Mouse (Mus musculus): ENCODE data around the gene Xiap. TPM values are rescaled to one million over a fixed set of nuclear protein-coding genes. Genes with fewer than 3 reads are reported as not detected.
"Not testable (repeated sequence)": the region's sequence is repeated elsewhere in the genome, so short reads cannot be mapped to it uniquely, and the experiment has no call there.

Gene Xiap
- total RNA-seq (2022), result 10 to 100 TPM; 42.4 to 52.9 (median 47.9) TPM

DNA sequence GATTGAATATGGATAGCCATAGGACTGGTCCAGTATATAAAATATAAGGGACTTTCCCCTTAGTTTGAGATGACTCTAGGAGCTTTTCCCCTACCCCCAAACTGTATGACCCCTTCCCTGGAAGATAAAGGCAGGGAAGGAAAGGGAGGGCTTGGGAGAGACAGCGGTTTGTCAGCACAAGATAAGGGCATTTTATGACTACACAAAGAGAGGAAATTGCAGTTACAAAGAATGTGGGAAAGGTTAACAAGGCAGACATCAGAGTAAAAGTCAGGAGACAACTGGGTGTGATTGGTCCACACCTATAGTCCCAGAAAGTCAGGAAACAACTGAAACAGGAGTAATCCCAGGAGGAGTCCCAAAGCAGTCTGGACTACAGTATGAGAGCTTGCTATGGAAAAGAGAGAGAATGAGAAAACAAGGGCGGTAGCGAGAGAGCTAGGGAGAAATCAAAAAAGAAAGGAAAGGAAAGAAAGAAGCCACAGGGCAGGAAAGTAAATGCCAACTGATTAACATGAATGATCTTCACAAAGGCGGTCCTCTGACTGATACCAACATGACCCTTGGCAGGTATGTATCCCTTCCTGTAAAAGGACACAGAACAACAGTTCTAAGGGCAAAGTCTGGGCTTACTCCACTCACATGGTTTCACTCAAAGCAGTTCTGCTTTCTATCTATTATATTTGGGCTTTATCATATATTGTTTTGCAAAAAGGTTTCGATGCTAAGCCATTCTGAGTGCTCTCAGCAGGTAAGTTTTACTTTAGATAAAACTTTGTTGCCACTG, at the start of gene Xiap:
TSS of gene Xiap (plus strand) at position 398 of the 787 bp plus-strand sequence.
- no peak for DNase-seq (ENCODE audit: low spot score in 2 of 2)

DNA sequence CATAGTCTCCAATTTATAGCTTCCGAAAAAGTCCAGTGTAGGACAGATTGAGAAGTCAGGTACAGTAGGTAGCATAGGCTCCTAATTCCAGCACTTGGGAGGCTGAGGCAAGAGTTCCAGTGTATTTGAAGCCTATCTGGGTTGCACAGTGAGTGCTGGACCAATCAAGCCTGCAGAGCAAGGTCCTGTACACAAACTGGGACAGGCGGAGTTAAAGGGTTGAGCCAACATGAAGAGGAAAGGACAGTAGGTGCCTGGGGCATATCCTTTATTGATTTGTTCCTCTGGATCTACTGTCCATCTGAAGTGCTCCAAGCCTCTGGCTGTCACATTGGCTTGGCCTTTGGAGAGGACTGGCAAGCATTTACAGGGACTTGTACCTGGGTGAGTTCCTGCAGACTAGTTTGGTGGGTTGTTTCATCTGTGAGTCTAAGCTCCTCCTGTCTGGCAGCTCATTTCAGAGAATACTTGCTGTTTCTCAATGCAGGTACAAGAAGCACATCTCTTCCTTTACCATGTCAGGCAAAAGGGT, 46.7 kb upstream of the Xiap start:
- no peak for DNase-seq (ENCODE audit: low spot score in 2 of 2)

DNA sequence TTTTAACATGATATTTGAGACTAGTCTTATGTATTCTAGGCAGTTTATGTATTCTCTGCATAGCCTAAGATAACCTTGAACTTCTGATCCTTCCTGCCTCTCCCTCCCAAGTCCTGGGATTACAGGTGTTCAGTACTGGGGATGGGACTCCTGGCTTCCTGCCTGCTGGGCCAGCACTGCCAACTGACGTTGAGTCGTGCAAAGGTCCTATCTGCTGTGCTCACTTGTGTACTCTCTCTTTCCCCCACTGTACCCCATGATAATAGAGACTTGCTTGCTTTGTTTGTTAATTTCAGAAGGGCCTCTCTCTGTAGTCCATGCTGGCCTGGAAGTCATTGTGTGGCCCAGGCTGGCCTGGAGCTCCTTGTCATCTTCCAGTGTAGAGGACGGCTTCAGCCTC, 45.7 kb upstream of the Xiap start:
- no peak for DNase-seq (ENCODE audit: low spot score in 2 of 2)

DNA sequence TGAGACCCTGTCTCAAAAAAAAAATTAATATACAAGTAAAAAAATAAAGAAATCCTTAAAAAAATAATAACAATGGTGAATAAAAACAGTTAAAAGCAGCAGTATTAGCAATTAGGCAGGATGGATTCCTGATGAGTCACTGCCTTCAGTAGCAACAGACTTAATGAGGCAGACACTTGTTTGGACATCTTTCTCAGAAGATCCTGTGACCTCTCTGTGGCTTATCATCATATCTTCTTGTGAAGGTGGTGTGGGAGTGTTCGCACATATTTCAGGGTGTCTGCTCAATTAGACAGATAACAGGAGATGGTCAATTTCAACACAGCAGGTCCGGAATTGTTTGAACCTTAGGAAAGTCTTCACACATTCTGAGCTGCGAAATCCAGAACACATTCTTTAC, 45.0 kb upstream of the Xiap start:
- DNase-seq (ENCODE audit: low spot score in 2 of 2), result no peak

DNA sequence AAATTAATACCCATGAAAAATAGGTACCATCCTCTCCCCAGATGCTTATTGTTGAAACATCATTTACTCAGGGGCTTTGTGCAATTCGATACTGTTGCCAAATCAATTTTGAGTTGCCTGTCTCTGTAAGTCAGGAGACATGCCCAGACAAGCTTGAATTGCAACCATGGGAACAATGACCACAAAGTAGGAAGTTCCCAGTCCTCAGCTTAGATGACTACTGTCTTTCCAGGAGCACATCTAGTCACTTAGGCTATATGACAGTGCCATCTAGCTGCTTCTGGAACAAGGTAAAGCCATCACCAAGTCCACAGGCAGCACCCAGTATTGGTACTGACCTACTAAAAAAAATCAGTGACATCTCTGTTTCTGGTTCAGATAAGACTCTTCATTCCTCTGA, 41.4 kb upstream of the Xiap start:
- DNase-seq (ENCODE audit: low spot score in 2 of 2), result no peak

DNA sequence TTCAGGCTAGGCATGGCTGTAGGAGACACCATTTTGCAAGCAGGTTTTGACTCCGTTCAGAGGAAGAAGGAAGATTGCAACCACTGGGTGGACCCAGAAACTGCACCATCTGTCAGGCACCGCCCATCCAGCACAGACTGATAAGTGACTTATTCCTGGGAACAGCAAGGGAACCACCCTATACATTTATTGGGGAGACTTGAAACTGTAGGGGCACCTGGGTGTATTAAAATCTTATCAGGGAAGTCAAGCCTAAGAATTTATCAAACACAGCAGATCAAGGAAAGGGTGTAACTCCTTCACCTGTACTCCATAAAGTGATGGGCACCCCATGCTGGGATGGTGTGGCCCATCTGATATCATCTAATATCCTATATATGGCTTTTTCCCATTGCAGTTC, 40.0 kb upstream of the Xiap start:
- DNase-seq (ENCODE audit: low spot score in 2 of 2), result no peak

DNA sequence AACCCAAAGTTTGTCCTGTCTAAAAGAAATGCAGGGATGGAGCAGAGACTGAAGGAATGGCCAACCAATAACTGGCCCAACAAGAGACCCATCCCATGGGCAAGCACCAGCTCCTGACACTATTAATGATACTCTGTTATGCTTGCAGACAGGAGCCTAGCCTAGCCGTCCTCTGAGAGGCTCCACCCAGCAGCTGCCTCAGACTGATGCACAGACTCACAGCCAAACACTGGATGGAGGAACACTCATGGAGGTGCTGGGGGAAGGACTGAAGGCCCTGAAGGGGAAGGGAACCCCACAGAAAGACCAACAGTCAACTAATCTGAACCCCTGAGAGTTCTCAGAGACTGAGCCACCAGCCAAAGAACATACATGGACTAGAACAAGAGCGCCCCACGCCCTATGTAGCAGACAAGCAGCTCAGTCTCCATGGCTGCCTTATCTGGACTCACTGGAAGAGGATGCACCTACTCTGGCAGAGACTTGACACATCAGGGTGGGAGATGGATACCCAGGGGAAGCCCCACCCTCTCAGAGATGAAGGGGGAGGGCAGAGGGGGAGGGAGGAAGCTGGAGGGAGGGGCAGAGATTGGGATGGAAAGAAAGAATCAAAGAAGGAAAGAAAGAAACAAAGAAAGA, 33.6 kb upstream of the Xiap start:
- not testable (repeated sequence) for DNase-seq (ENCODE audit: low spot score in 2 of 2)

DNA sequence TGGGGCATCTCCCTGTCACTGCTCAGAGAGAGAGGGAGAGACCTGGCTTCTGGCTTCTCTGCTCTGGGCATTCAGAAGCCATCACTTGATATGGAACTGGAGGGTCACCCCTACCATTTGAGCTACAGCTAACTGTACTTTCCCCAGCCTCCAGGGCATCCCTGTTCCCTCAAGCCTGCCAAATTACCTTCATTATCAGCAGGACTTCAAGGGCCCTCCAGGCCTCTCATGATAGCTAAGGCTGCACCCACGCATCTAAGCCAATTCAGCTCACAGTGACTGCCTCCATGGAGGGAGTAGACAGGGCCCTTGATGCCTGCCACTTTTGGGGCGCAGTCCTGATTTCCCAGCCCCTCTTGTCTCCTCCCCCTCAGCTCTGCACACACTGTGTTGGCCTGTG, 32.5 kb upstream of the Xiap start:
- DNase-seq (ENCODE audit: low spot score in 2 of 2), result not testable (repeated sequence)

DNA sequence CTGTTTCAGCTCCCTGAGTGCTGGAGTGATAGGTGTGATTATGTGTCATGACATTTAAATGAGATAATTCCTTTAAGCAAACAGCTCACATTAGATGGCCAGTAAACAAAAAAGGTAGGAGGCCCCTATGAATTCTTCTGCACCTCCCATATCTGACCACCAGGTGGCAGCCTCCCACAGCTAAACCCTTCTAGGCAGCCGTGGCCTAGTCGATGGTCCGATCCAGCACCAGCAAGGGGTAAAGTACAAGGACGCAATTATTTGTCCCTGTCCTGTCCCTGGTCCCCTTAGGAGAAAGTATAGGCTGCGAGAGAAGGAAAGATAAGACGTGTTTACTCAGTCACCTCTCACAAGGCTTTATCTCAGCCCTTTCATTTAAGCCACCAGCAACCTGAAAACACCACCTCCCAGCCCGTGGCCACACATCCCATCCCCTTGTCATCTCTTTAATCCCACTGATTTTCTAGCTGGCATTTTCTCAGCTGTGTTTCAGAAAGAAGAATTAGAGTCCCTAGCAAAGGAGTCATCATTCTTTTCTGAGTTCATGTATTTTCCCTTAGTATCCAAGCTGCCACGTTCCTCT, 26.3 kb upstream of the Xiap start:
- peak; percentile 23 to 70 for DNase-seq (ENCODE audit: low spot score in 2 of 2)

DNA sequence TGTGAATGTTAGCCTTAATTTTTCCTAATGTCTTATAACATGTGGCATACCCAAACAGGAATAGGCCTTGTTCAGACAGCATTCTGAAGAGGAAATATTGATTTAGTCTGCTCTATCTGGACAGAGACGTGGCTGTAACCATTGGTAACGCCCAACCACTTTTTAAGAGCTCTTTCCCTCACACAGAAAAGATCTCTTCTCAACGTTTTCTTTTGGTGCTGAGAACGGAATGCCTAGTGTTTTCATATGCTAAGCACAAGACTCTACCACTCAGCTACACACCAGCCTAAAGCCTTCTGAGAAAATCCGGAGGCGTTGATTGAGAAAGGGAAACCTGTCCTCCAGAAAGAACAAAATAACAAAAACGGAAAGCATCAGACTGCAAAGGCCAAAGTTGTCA, 25.6 kb upstream of the Xiap start:
- DNase-seq (ENCODE audit: low spot score in 2 of 2), result no peak

DNA sequence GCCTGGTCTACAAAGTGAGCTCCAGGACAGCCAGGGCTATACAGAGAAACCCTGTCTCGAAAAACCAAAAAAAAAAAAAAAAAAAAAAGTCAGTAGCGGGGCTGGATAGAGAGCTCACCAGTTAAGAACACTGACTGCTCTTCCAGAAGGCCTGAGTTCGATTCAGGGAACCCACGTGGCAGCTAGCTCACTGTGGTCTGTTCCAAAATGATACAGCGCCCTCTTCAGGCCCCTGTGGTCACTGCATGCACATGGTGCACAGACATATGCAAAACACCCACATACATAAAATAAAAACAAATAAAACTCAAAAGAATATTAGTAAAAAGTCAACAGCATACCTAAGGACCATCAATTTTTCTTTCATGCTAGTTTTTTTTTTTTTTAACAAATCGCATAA, 20.0 kb upstream of the Xiap start:
- no peak for DNase-seq (ENCODE audit: low spot score in 2 of 2)

DNA sequence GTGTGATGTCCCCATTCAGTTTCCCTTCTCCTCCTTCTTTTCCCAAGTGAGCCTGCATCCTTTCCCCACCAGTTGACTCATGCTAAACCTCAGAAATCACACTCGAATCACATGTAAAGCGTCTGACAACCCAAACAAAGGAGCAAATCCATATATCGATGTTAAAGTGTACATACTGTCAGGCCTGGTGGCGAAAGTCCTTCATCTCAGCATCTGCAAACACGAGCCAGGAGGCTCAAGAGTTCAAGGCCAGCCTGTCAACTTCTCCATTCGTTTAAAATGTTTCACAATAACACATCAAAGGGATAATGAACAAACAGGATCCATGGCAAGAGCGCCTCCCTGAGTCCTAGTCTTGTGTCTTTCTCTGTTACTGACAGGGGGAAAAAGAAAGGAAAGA, 14.5 kb upstream of the Xiap start:
- DNase-seq (ENCODE audit: low spot score in 2 of 2), result no peak

DNA sequence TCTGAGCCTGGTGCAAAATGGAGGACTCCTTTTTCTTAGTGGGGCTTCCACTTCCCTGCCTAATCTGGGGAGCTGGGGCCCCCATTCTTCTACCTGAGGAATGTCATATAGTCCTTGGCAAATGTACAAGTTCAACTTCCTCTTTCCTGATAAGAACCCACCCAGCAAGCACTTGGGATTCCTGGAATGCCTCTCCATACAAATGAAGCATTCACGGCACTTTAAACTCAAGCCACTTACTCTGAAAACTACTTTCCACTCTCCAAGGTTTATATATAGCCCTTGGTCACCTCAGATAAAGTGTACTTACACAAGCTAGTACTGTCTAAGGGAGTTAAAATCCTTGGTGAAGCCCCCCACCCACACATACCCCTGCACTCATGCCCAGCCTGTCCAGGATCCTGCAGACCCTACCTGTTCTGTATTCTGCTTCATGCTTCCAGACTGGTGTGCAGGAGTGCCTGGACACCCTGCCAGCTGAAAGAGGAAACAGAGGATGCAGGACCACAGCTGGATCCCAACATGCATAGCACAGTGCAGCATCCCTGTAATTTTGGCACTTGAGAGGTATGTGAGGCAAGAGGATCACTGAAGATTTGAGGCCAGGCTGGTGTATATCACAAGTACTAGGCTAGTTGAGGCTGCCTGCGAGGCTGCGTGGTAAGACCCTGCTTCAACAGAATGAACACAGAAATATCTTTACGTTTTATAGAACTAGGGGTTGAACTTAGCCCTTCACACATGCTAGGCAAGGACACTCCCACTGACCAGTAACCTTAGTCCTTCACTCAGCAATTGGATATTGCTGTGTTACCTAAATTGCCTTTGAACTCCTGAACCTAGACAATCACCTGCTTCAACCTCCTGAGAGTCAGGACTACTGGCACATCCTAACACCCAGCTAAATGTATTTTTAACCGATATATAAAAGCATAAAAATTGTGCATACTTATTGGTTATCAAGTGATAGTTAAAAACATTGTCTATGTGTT, 8.5 kb upstream of the Xiap start:
- no peak for DNase-seq (ENCODE audit: low spot score in 2 of 2)

DNA sequence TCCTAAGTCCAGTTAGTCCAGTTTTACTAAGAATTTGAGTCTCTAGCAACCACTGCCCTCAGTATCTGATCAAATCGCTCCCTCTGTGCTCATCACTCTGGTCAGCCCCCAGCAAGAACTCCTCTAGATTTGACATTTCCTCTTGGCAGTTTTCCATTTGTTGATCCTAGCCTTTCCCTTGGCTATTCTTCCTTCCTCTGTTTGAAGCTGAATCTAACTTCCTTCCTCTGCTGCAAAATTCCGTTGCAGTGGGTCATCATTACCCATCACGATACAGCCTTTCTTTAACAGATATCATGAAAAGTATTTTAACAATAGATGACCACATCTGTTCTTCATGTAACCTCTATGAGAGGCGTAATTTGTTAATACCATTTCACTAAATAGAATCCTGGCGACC, 2.5 kb upstream of the Xiap start:
- DNase-seq (ENCODE audit: low spot score in 2 of 2), result no peak

DNA sequence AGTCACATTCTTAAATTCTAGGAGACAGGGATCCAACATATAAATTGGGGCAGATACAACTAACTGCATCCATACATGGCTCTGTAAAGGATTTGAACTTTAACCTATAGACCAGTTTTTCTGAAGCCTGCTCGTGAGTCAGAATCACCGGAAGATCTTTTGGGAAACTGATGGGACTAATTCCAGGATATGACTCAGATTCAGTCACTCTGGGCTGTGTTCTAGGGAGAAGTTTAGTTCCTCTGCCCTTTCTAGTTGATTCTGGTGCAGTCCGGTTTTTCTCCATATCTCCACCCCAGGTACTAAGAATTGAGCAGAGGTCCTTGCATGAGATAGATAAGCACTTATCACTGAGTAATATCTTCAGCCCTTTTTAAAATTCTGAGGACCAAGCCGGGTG, 1.6 kb upstream of the Xiap start:
- no peak for DNase-seq (ENCODE audit: low spot score in 2 of 2)

DNA sequence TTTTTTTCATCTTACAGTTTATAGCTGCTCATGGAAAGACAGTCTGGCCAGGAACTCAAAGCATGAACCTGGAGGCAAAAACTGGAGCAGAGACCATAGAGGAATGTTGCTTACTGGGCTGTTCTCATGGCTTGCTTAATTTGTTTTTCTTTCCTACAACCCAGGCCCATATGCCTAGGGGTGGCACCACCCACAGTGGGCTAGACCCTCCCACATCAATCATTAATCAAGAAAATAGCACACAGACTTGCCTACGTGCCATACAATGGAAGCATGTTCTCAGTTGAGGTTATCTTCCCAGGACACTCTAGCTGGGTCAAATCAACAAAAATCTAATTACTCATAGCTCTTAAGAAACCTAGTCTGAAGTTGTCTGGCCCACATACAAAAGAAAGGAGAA, 4.1 kb downstream of the Xiap start:
- no peak for DNase-seq (ENCODE audit: low spot score in 2 of 2)

DNA sequence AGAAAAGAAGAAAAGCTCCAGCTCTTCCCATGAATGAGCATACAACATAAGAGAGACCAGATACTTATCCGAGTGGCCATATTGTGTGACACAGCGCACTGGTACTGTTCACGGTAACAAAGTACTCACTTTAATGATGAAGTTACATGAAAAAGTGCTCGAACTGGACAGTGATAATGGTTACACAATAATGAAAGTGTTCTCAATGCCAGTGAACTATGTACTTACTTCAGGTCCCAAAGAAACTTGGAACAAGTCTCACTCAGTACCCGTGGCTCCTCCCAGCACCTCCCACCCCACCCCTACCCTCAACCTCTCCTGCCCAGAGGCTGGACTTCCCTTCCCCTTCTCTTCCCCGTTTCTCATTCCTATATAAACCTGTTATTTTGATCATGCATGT, 5.6 kb downstream of the Xiap start:
- DNase-seq (ENCODE audit: low spot score in 2 of 2), result no peak

DNA sequence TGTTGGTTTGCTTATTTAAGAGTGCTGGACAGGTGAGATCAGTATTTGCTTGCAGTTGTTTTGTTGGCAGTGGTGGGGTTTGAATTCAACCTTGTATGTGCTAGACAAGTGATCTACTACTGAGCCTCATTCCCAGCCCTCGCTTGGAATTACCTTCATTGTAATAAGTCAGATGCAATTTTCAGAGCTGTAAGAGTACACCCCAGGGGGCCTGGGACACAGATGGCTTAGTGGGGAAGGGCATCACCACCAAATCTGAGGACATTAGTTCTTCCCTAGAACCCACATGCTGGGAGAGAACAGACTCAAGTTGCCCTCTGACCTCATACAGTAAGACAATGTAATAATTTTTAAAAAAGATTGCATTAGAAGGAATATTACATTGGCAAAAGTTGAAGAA, 7.3 kb downstream of the Xiap start:
- no peak for DNase-seq (ENCODE audit: low spot score in 2 of 2)

DNA sequence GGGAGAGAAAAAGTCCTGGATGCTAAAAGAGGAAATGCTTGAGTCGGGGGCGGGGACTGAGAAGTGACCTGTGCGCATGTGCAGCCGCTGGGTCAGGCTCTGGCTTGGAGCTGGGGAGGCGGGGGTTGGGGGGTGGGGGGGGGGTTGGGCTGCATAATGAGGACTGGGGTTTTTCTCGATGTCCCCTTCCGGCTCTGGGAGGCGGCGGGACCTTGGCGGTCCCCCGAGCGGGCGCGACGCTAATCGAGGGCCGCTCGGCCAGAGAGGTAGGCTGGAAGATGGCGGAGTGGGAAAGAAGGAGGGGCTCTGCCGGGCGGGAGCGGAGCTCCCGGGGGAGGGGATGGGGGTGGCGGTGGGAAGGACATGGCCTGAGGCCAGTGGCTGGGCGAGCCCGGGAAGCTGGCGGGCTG, 8.3 kb downstream of the Xiap start:
- DNase-seq (ENCODE audit: low spot score in 2 of 2), result peak; percentile 19 to 32

DNA sequence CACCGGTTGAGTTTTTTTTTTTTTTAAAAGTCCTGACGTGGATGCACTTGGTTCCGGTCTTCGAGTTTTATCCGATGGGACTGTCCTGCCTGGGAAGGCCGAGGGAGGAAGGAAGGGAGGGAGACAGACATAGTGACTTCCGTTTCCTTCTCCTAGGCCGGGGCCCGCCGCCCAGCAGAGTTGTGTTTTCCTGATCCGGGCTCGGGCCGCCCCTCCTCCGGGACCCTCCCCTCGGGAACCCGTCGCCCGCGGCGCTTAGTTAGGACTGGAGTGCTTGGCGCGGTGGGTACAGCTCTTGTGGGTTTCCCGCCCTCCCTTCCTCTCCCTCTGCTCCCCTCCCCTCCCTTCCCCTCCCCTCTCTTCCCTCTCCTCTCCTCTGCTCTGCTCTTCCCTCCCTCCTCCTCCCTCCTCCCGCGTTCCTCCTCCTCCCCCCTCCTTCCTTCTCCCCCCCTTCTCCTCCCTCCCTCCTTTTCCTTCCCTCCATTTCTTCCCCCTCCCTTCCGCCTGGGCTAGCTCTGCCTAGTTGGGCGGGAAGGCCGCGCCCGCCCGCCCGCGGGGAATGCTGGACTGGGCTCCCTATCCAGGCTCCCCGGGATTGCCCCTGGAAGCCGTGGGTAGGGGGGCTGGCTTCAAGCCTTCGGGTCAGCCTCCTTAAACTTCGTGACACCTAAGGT, 8.9 kb downstream of the Xiap start:
- peak; percentile 60 to 63 for DNase-seq (ENCODE audit: low spot score in 2 of 2)

DNA sequence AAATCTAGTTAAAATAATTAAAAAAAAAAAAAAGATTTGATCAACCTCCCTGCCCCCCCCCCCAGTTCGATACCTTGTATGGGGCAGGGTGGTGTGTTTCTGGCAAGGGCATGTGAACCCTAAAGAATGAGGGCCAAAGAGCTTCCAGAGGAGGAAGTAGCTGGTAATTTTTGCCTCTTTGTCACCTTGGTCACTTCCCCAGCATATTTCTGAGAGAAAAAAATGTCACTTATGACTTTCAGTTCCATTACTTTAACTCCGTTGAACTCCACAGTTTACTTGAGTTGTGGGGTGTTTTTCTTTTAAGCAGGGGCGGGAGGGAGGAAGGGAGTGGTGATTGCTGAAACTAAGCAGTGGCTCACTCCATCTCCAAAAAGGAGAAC, 9.4 kb downstream of the Xiap start:
- DNase-seq (ENCODE audit: low spot score in 2 of 2), result no peak
